Mouse (Mus musculus): Measurements from ENCODE around the gene Gm14327. TPM values are rescaled to one million over a fixed set of nuclear protein-coding genes. Genes with fewer than 3 reads are reported as not detected.
"Not testable (repeated sequence)": the region's sequence is repeated elsewhere in the genome, so short reads cannot be mapped to it uniquely, and the experiment has no call there.

Gene Gm14327
- polyA plus RNA-seq (2015; fragmentation: Nextera tagmentation; extraction: Ambion mirVana): 3.2 and 3.7 TPM in 2 replicates

DNA sequence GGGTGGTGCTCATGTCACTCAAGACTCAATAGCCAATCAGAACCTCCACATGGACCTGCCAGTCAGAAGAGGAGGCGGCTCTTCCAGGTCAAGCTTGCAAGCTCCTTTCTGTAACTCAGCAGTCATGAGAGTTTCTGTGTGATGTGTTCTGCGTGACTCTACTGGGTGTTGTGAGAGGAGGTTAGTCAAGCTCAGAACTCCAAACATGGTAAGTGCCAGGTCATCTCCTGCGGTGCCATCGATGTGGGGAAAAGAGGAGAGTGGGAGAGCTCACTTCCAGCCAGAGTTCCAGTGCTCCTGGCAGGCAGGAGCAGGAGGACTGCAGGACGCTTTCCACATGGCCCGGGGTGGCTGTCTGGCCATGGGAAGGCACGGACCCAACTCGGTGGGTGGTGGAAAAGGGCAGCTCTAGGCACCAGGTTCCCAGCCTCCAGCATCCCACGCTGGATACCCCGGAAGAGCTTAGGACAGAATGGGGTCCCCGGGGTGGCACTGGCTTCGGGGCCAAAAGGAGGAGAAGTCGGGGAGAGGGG lies at the start of gene Gm14327:
Gm14327 (plus strand) TSS at position 51 of the 533 bp plus-strand sequence.
- H3K27ac ChIP-seq; ATAC-seq (replicated peaks; ENCODE audit: low FRiP score); H3K4me1 ChIP-seq; H3K9me3 ChIP-seq (replicated peaks); H3K36me3 ChIP-seq; H3K27me3 ChIP-seq; H3K9ac ChIP-seq: not testable (repeated sequence)
- peak within 1 kb of the TSS; percentile 32; the same call in 1 of the 2 replicates for H3K4me2 ChIP-seq
- 56% methylated on average over 11 of the region's 13 CpGs for WGBS
- peak within 1 kb of the TSS; percentile 35 for H3K4me3 ChIP-seq (replicated peaks)

DNA sequence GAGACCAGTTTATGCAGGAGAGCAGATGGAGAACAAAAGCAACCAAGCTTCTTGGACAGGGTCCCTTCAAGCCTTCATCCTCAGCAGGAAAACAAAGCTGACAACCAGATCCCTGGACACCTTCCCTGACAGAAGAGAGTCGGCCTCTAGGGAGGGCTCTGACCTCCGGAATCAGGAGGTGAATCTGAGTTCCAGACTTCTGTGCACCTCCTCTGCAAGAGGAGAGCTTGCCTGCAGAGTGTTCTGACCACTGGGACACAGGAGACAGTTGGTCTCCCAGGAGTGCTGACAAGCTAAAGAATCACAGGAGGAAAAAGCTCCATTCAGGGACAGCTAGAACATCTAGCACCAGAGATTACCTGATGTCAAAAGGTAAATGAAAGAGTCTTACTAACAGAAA lies 34.6 kb upstream of the Gm14327 start:
- H3K4me3 ChIP-seq (replicated peaks); ATAC-seq (replicated peaks; ENCODE audit: low FRiP score); H3K9me3 ChIP-seq (replicated peaks): not testable (repeated sequence)

DNA sequence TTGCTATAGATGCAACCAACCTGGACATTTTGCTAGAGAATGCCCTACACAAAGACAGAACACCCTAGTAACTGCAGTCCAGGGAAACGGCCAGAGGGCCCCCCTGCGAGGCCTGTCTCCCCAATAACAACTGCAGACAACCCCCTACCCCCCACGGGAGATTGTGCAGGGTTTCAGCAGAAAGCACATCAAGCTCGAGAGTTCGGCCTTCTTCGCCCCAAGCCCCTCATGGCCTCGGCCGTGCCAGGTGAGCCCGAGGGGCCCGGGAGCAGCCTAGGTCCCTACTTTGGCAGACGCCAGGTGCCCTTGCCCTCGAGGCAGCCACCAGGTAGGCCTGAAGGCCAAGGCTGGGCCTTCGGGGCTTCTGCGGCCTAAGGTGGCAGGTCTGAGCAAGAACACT lies 9.2 kb upstream of the Gm14327 start:
- not testable (repeated sequence) for H3K36me3 ChIP-seq; H3K4me1 ChIP-seq; H3K9me3 ChIP-seq (replicated peaks); H3K9ac ChIP-seq; H3K27ac ChIP-seq; H3K4me3 ChIP-seq (replicated peaks); H3K4me2 ChIP-seq; H3K27me3 ChIP-seq; ATAC-seq (replicated peaks; ENCODE audit: low FRiP score)
- WGBS: 90% methylated on average over 14 of the region's 14 CpGs

More for the DNA sequence above, 34.6 kb upstream of the Gm14327 start:
- not testable (repeated sequence) for H3K4me1 ChIP-seq, H3K36me3 ChIP-seq, H3K4me2 ChIP-seq, H3K27ac ChIP-seq, H3K9ac ChIP-seq, H3K27me3 ChIP-seq
- 86% methylated on average over 2 of the region's 2 CpGs for WGBS

DNA sequence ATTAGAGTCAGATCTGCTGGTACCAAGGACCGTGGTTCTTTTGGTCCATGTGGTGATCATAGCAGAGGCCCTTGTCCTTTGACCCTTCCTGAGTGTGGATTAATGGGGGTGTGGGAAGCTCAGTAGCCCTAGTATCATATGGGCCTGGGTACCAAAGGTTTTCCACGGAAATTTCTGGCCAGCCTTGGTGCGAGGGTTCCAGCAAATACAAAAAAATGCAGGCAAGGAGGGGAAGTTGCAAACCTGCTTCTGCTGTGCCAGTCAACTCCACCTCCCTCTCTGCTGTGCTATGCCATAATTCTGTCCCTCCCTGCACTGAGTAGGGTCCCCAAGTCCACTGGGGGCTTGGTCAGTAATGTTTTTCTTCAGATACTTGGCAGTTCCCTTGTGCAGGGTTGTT lies 1.3 kb downstream of the Gm14327 start:
- not testable (repeated sequence) for H3K36me3 ChIP-seq; ATAC-seq (replicated peaks; ENCODE audit: low FRiP score); H3K9ac ChIP-seq; H3K27me3 ChIP-seq; H3K4me3 ChIP-seq (replicated peaks); H3K4me1 ChIP-seq; H3K27ac ChIP-seq; H3K9me3 ChIP-seq (replicated peaks); H3K4me2 ChIP-seq
- WGBS: 72% methylated on average over 2 of the region's 3 CpGs

DNA sequence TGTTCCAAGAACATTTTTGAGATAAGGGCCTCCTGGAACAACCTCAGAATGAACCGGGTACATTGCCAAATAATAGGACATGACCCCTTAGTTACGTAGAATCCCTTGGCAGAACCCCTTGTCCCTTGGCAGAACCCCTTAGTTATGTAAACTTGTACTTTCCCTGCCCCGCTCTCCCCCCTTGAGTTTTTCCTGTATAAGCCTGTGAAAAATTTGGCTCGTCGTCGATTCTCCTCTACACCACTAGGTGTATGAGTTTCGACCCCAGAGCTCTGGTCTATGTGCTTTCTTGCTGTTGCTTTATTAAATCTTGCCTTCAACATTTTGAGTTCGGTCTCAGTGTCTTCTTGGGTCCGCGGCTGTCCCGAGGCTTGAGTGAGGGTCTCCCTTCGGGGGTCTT lies 6.4 kb downstream of the Gm14327 start:
- not testable (repeated sequence) for H3K27ac ChIP-seq; H3K9me3 ChIP-seq (replicated peaks); H3K4me3 ChIP-seq (replicated peaks); H3K27me3 ChIP-seq; H3K36me3 ChIP-seq; H3K9ac ChIP-seq; H3K4me2 ChIP-seq; ATAC-seq (replicated peaks; ENCODE audit: low FRiP score); H3K4me1 ChIP-seq
- no CpG with 5 or more reads among the region's 12 CpGs for WGBS

DNA sequence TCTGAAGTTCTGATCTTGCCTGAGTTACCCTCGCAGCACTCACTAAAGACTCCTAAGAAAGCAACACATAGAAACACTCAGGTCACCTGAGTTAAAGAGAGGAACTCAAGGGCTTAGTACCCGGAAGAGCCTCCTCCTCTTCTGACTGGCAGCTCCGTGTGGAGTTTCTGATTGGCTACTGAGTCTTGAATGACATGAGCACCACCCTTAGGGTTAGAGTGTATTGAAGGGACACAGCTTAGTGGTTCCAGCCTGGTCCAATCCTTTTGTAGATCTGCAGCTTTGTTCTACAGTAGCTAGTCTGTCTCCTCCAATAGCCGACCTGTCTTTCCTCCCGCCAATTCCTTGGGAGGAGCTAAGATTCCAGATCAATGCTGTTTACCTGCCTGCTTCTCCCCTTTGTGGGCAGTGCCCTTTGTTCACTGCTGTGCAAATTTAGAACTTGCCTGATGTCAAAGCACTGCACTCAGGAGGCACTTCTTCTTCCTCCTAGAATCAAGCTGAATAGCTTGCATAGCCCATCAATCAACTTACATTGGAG lies 28.7 kb downstream of the Gm14327 start, which contains the start of gene Zfp972:
Zfp972 (minus strand) TSS at position 51 of the 541 bp plus-strand sequence.
- H3K9me3 ChIP-seq (replicated peaks); H3K27ac ChIP-seq; H3K4me2 ChIP-seq; H3K27me3 ChIP-seq; H3K9ac ChIP-seq; H3K4me1 ChIP-seq; ATAC-seq (replicated peaks; ENCODE audit: low FRiP score); H3K36me3 ChIP-seq; H3K4me3 ChIP-seq (replicated peaks): not testable (repeated sequence)
- WGBS: 66% methylated on average over 4 of the region's 5 CpGs

Other genes starting within 250 kb of the Gm14327 start
- 8.2 and 10.2 TPM in 2 replicates for gene Gm14322, start 137.8 kb upstream of the Gm14327 start, polyA plus RNA-seq (2015; fragmentation: Nextera tagmentation; extraction: Ambion mirVana)
- gene Gm14325, start 56.8 kb upstream of the Gm14327 start, polyA plus RNA-seq (2015; fragmentation: Nextera tagmentation; extraction: Ambion mirVana): 33.4 and 38.3 TPM in 2 replicates
- gene Zfp972, start 28.5 kb downstream of the Gm14327 start, polyA plus RNA-seq (2015; fragmentation: Nextera tagmentation; extraction: Ambion mirVana): 0.32 and 0.40 TPM in 2 replicates
- gene Gm14326, start 60.2 kb downstream of the Gm14327 start, polyA plus RNA-seq (2015; fragmentation: Nextera tagmentation; extraction: Ambion mirVana): 13.9 and 16.2 TPM in 2 replicates
- gene Zfp971, start 126.2 kb downstream of the Gm14327 start, polyA plus RNA-seq (2015; fragmentation: Nextera tagmentation; extraction: Ambion mirVana): 11.0 and 12.2 TPM in 2 replicates
- 18.2 and 19.0 TPM in 2 replicates for gene Zfp931, start 181.4 kb downstream of the Gm14327 start, polyA plus RNA-seq (2015; fragmentation: Nextera tagmentation; extraction: Ambion mirVana)
- 0.85 and 1.5 TPM in 2 replicates for gene Phactr3, start 221.9 kb downstream of the Gm14327 start, polyA plus RNA-seq (2015; fragmentation: Nextera tagmentation; extraction: Ambion mirVana)

All from kidney, embryonic 15.5 days (tissue).